Mouse (Mus musculus) WW6 (cell line): ENCODE results near the gene Nme9.

Experiments
- DNase-seq: peaks from one replicate; pipeline ENCODE4 v3.0.0-alpha.2; 2013; ENCODE audit warnings: low read depth, low spot score

The Nme9 gene

GRCm38 (mm10) chr9:99436182-99437030 is 14.9 kb upstream of the Nme9 start:
- no peak for DNase-seq

DNA sequence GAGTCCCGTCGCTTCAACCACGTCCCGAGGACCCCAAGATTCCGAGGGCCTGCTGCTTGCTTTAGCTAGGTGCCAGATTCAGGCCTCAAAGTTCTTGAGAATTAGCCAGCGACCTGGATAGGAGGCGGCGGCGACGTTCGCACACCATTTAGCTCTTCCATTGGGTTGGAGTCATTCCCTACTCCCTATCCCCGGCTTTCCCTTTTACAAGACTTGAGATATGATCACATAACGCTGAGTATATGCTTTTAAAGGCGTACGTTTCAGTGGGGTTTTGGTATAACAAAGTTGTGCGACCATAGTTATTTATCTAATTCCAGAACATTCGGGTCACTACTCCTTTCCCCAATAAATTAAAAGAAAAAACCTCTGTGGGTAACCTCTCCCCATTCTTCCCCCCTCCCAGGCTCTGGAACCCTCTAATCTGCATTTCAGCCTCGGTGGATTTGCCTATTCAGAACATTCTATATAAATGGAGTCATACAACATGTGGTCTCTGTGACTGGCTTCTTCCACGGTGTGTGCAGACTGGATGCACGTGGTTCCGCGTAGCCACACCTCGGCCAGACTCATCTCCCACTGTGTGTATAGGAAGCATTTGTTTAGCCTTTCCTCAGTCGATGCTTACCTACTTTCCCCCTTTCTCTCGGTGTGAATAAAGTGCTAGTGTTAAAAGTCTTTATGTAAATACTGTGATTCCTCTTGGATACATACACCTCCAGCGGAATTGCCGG is 14.1 kb upstream of the Nme9 start, which contains the start of gene Mras:
Mras (minus strand) TSS at position 351 of the 734 bp plus-strand sequence.
- no peak for DNase-seq

- no peak for DNase-seq
These were observed 13.3 kb upstream of the Nme9 start for GRCm38 (mm10) chr9:99437781-99438565.

- DNase-seq = no peak
These were observed 12.2 kb upstream of the Nme9 start for GRCm38 (mm10) chr9:99439064-99439463.

DNA sequence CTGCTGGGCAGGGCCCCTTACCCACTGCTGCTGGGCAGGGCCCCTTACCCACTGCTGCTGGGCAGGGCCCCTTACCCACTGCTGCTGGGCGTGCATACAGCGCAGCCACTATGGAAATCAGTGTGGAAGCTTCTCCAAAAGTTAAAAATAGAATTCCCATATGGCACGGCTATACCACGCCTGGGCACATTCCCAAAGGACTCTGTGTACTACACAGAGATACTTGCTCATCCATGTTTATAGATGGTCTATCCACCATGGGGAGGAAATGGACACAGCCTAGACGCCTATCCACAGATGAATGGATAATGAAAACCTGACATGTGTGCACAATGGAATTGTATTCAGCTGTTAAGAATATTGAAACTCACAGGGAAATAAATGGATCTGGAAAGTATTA is 10.3 kb upstream of the Nme9 start:
- no peak for DNase-seq

- no peak for DNase-seq
These were observed 9.4 kb upstream of the Nme9 start for GRCm38 (mm10) chr9:99441647-99442433.

DNA sequence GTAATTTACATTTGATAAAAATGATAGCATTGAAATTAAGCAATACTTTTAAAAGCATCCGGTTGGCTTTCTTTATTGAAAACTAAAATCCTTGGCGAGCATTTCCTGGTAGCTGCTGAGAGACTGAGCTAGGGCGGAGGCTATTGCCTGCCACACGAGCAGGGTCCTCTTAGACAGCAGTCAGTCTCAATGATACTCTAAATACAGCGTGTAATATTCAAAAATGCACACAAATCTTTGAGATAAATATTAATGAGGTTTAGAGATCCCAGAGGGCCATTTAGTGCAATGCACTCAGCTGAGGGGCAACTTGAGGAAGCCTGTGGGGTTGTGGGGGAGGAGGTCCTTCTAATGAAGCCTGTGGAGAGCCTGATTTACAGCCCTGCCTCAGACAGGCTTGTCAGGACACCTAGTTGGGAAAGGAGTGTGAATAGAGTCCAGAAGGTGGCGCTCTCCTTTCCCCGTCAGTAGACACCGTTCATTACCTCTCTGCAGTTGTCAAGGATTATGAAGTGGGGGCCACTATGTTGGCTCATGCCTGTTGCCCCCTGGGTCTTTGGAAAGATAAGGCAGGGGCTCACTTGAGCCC is 6.6 kb upstream of the Nme9 start:
- DNase-seq = no peak

DNA sequence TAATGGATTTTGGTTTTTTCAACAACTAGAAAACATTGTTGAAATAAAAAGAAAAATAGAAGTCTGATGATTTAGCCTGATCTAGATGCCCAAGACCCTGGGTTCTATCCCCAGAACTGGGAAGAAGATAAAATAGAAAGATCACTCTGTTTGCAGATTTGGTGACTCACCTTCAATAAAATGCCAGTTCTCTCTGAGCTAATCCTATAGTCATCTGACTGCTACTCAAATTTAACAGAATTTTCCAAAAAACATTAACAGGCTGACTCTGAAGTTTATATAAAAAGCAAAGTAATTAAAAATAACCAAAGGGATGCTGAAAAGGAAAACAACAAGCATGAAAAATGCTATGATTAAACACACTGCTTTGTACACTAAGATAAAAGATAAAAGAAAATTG is 5.0 kb upstream of the Nme9 start:
- DNase-seq = no peak

- no peak for DNase-seq
These were observed 4.0 kb upstream of the Nme9 start for GRCm38 (mm10) chr9:99447323-99447722.

GRCm38 (mm10) chr9:99449886-99450647 is 1.2 kb upstream of the Nme9 start:
- no peak for DNase-seq

DNA sequence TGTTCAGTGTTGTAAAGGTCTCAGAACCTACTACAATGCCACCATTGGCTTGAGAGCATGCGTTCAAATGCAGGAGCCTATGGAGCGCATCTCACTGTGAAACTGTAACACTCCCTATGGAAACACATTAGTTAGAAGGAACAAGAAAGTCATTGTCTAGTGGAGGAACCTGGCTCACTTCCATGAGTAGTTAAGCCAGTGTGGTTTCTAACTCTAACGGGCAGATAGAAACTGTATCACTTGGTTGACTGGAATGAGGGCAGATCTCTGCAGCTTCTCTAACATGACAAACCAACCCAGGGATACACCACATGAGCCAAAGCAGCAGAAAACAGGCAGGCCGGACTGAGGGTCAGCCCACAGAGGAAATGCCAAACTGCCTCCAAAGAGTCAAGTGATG is 2.9 kb downstream of the Nme9 start:
- no peak for DNase-seq

GRCm38 (mm10) chr9:99458529-99459208 is 7.4 kb downstream of the Nme9 start:
- no peak for DNase-seq

DNA sequence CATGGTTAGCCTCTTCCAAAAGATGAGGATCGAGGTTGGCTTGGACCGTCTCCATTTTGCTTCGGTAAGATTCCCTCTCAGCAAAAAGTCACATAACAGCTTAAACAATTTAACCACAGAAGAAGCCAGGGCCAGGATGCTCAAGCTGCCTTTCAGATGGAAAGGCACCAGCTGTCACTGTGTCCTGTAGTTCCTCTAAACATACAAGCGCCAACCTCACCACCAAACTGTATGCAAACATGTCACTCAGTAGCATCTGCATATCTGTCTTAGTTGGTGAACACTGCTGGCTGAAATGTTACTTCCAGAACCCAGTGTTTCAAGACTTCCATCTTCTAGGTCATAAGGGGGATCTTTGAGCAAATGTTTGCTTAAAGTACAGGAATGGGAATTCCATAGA is 8.5 kb downstream of the Nme9 start:
- DNase-seq = no peak

GRCm38 (mm10) chr9:99464876-99465275 is 13.6 kb downstream of the Nme9 start:
- DNase-seq = no peak

GRCm38 (mm10) chr9:99468572-99468971 is 17.3 kb downstream of the Nme9 start:
- DNase-seq = no peak

DNA sequence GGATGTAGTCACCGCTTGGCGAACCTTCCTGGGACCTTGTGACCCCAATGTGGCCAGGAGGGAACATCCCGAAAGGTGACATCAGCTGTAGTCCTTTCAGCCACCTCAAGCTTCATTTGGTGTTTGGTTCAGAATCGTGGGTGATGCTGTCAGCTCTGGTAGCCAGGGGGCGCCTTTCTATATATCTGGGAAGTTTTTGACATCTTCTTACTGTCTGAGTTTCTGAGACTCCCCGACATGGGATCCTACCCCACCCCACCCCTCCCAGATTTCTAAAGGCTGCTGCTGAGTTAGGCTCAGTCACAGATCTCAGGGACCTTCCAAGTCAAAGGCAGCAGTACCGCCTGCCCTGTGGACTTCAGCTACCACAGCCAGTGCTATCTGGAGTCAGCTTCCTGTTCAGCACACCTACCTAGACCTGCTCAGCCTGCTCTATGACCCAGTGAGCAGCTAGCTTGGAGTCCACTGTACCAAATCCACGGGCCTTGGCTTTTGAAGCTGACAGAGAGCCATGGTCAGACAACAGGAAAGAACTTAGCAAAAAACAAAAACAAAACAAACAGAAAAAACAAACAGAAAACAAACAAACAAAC is 18.5 kb downstream of the Nme9 start:
- peak; percentile 26 for DNase-seq

- DNase-seq = no peak
These were observed 19.2 kb downstream of the Nme9 start for GRCm38 (mm10) chr9:99470347-99471092.

DNA sequence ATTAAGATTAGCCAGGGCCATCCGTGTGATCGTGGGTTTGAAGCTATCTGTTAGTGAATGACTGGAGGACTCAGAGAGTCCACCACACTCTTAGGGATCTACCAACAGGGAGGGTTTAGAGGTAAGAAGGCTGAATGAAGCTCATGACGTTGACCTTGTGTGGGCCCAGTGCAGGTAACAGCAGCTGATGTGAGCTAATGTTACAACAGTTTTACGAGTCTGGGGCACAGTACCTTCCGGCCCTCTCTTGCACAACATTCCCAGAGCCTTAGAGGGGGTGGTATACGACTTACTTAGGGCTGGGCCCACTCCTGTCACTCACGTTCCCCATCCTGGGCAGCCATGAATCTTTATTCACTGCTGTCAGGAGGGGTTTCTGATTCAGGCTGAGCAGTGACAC is 20.1 kb downstream of the Nme9 start:
- DNase-seq = no peak
